Mouse (Mus musculus): ENCODE measurements around the gene Ramp1. TPM values are rescaled to one million over a fixed set of nuclear protein-coding genes. Genes with fewer than 3 reads are reported as not detected.

The Ramp1 gene
- polyA plus RNA-seq, 1 experiment from 2014 or later, result 16.5 TPM

- Histone ChIP-seq H3K27ac (ENCODE audit: low read depth, low read length) (no peak overlapping the region), H3K36me3 (ENCODE audit: control insufficient read depth, insufficient read depth) (no peaks in the 10 kb centered on the region), H3K9me3 (ENCODE audit: control insufficient read depth) (no peaks in the 10 kb centered on the region), H3K4me3 (ENCODE audit: low read depth, low read length) (no peak overlapping the region), H3K9ac (ENCODE audit: low read depth, low read length) (no peak overlapping the region), H3K4me1 (replicated peaks; ENCODE audit: control insufficient read depth, insufficient read depth, low read length) (no peaks in the 10 kb centered on the region), H3K4me2 (replicated peaks; ENCODE audit: low read depth) (no peak overlapping the region), H3K27me3 (replicated peaks; ENCODE audit: control insufficient read depth, insufficient read depth, low read length) (no peaks in the 10 kb centered on the region)
- ATAC-seq, result no peak
- no peak for TF ChIP-seq CTCF (IDR thresholded peaks at IDR 0.05; ENCODE audit: low read depth)
Measured at GRCm38 (mm10) chr1:91257918-91258317, 78.3 kb downstream of the Ramp1 start.

DNA sequence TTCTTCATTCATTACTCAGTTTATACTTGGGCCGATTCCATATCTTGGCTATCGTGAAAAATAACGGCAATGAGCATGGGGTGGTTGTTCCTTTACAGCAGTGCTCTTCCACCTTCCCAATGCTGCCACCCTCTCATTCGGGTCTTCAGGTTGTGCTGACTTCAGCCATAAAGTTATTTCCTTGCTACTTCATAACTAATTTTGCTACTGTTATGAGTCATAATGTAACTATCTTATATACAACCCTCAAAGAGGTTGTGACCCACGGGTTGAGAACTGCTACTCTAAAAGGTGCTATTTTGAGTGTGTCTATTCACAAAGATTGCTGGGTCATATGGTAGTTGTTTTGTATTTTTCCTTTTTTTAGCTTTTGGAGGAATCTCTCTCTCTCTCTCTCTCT lies 80.2 kb downstream of the Ramp1 start:
- no peak overlapping the region for H3K27ac ChIP-seq (ENCODE audit: low read depth, low read length)
- ATAC-seq, result no peak
- H3K36me3 ChIP-seq (ENCODE audit: control insufficient read depth, insufficient read depth), result no peaks in the 10 kb centered on the region
- no peak overlapping the region for H3K9ac ChIP-seq (ENCODE audit: low read depth, low read length)
- no peak overlapping the region for H3K4me3 ChIP-seq (ENCODE audit: low read depth, low read length)
- no peak overlapping the region for H3K4me2 ChIP-seq (replicated peaks; ENCODE audit: low read depth)
- H3K9me3 ChIP-seq (ENCODE audit: control insufficient read depth), result no peaks in the 10 kb centered on the region
- no peak for TF ChIP-seq CTCF (IDR thresholded peaks at IDR 0.05; ENCODE audit: low read depth)
- no peaks in the 10 kb centered on the region for H3K4me1 ChIP-seq (replicated peaks; ENCODE audit: control insufficient read depth, insufficient read depth, low read length)
- no peaks in the 10 kb centered on the region for H3K27me3 ChIP-seq (replicated peaks; ENCODE audit: control insufficient read depth, insufficient read depth, low read length)
- 67% methylated on average over 5 of the region's 5 CpGs for WGBS

DNA sequence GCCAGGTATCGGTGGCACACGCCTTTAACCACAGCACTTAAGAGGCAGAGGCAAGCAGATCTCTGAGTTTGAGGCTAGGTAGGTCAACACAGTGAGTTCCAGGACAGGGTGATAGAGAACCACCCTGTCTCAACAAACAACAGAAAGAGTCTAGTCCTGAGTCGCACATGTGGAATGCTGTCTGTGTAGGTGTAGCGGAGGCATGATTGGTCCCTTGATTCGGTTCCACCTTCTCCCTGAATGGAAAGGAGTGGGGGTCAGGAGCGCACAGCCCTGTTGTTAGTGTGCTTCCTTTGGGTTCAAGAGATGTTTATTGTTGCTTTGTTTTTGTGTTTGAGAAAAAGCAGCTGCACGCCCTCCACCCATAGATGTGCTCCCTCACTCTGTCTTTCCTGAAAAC lies 82.9 kb downstream of the Ramp1 start:
- H3K27ac ChIP-seq (ENCODE audit: low read depth, low read length), result no peak overlapping the region
- peaks cover 16% of the 10 kb centered on the region for H3K36me3 ChIP-seq (ENCODE audit: control insufficient read depth, insufficient read depth)
- H3K4me3 ChIP-seq (ENCODE audit: low read depth, low read length), result no peak overlapping the region
- 83% methylated on average over 7 of the region's 7 CpGs for WGBS
- no peaks in the 10 kb centered on the region for H3K4me1 ChIP-seq (replicated peaks; ENCODE audit: control insufficient read depth, insufficient read depth, low read length)
- no peak for ATAC-seq
- no peaks in the 10 kb centered on the region for H3K9me3 ChIP-seq (ENCODE audit: control insufficient read depth)
- no peaks in the 10 kb centered on the region for H3K27me3 ChIP-seq (replicated peaks; ENCODE audit: control insufficient read depth, insufficient read depth, low read length)
- TF ChIP-seq CTCF (IDR thresholded peaks at IDR 0.05; ENCODE audit: low read depth), result no peak
- H3K9ac ChIP-seq (ENCODE audit: low read depth, low read length), result no peak overlapping the region
- H3K4me2 ChIP-seq (replicated peaks; ENCODE audit: low read depth), result no peak overlapping the region

DNA sequence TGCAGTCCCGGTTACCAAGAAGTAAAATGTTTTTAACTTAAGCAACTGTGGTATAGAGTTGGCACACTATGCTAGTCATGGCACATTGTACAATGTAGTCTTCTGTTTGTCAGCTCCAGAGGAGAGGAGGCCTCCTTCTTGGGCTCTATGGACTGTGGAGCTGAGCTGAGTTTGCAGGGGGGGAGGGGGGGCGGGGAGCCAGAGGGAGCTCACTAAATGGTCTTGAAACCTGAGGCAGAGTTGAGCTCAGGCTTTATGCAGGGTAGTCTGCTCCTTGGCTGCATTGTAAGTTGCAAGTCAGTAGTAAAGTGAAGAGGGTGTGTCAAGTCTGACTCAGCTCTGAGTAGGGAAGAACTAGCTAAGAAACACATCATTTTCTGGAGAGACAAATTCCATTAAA lies 92.6 kb downstream of the Ramp1 start:
- Histone ChIP-seq H3K9me3 (ENCODE audit: control insufficient read depth) (no peaks in the 10 kb centered on the region), H3K4me1 (replicated peaks; ENCODE audit: control insufficient read depth, insufficient read depth, low read length) (no peaks in the 10 kb centered on the region), H3K36me3 (ENCODE audit: control insufficient read depth, insufficient read depth) (peaks cover 16% of the 10 kb centered on the region), H3K9ac (ENCODE audit: low read depth, low read length) (no peak overlapping the region), H3K27ac (ENCODE audit: low read depth, low read length) (no peak overlapping the region), H3K27me3 (replicated peaks; ENCODE audit: control insufficient read depth, insufficient read depth, low read length) (no peaks in the 10 kb centered on the region), H3K4me2 (replicated peaks; ENCODE audit: low read depth) (no peak overlapping the region), H3K4me3 (ENCODE audit: low read depth, low read length) (no peak overlapping the region)
- ATAC-seq, result no peak
- TF ChIP-seq CTCF (IDR thresholded peaks at IDR 0.05; ENCODE audit: low read depth), result no peak
- WGBS, result 96% methylated on average over 2 of the region's 2 CpGs

Other genes with a start within 250 kb of the Ramp1 start
- gene Prlh, start 226.7 kb upstream of the Ramp1 start, polyA plus RNA-seq (2015; fragmentation: Nextera tagmentation; extraction: Ambion mirVana), result not detected in 2 replicates
- gene Rab17, start 210.2 kb upstream of the Ramp1 start, polyA plus RNA-seq (2015; fragmentation: Nextera tagmentation; extraction: Ambion mirVana), result 75.4 and 93.3 TPM in 2 replicates
- gene Lrrfip1, start 181.1 kb upstream of the Ramp1 start, polyA plus RNA-seq (2015; fragmentation: Nextera tagmentation; extraction: Ambion mirVana), result 79.2 and 85.3 TPM in 2 replicates
- gene Rbm44, start 34.7 kb upstream of the Ramp1 start, polyA plus RNA-seq (2015; fragmentation: Nextera tagmentation; extraction: Ambion mirVana), result 0.13 and 0.52 TPM in 2 replicates
- 55.5 and 57.9 TPM in 2 replicates for gene Ube2f, start 70.5 kb downstream of the Ramp1 start, polyA plus RNA-seq (2015; fragmentation: Nextera tagmentation; extraction: Ambion mirVana)
- 20.2 and 23.1 TPM in 2 replicates for gene Scly, start 118.5 kb downstream of the Ramp1 start, polyA plus RNA-seq (2015; fragmentation: Nextera tagmentation; extraction: Ambion mirVana)
- gene Espnl, start 142.3 kb downstream of the Ramp1 start, polyA plus RNA-seq (2015; fragmentation: Nextera tagmentation; extraction: Ambion mirVana), result not detected in 2 replicates
- 1.3 and 1.8 TPM in 2 replicates for gene Klhl30, start 171.2 kb downstream of the Ramp1 start, polyA plus RNA-seq (2015; fragmentation: Nextera tagmentation; extraction: Ambion mirVana)
- 2.7 and 3.1 TPM in 2 replicates for gene Erfe, start 186.6 kb downstream of the Ramp1 start, polyA plus RNA-seq (2015; fragmentation: Nextera tagmentation; extraction: Ambion mirVana)
- gene Ilkap, start 219.0 kb downstream of the Ramp1 start, polyA plus RNA-seq (2015; fragmentation: Nextera tagmentation; extraction: Ambion mirVana), result 51.2 TPM in 2 replicates
- 84.1 and 84.8 TPM in 2 replicates for gene Hes6, start 234.2 kb downstream of the Ramp1 start, polyA plus RNA-seq (2015; fragmentation: Nextera tagmentation; extraction: Ambion mirVana)

Data from intestine, postnatal 0 days (tissue).